Mouse (Mus musculus) testis, adult 2 months (tissue): ENCODE results near the gene Hsd17b6. TPM values are rescaled to one million over a fixed set of nuclear protein-coding genes. Genes with fewer than 3 reads are reported as not detected.
A peak's percentile ranks its signal among the peaks of the same experiment; 100 is the strongest.

Experiments
- H3K27ac ChIP-seq: fragments of 200-500 bp; 2 replicates; pipeline ENCODE4 v1.5.1; 2012; ENCODE audit warnings: low read depth, low read length; ENCODE audit not compliant: control insufficient read depth, insufficient read depth
- H3K27me3 ChIP-seq: fragments of 200-500 bp; 2 replicates; pipeline ENCODE4 v1.6.1; 2012; ENCODE audit warnings: mild to moderate bottlenecking, low read length, moderate library complexity; ENCODE audit not compliant: control insufficient read depth, insufficient read depth
- H3K36me3 ChIP-seq: fragments of 200-500 bp; 2 replicates; pipeline ENCODE4 v1.6.1; 2012; ENCODE audit warnings: mild to moderate bottlenecking, low read length; ENCODE audit not compliant: control insufficient read depth, insufficient read depth
- H3K4me1 ChIP-seq: fragments of 200-500 bp; 2 replicates; pipeline ENCODE4 v1.6.1; 2012; ENCODE audit warnings: low read length; ENCODE audit not compliant: control insufficient read depth, insufficient read depth
- H3K4me3 ChIP-seq: fragments of 200-500 bp; 2 replicates; pipeline ENCODE4 v1.5.1; 2012; ENCODE audit warnings: low read depth, mild to moderate bottlenecking, low read length, moderate library complexity, mixed read lengths; ENCODE audit not compliant: control insufficient read depth
- CTCF ChIP-seq: fragments of 200-500 bp; IDR thresholded peaks from 2 replicates; pipeline ENCODE4 v1.5.1; 2012; ENCODE audit warnings: low read depth, mild to moderate bottlenecking, inconsistent platforms, low read length, moderate library complexity; ENCODE audit not compliant: control insufficient read depth, insufficient read depth, insufficient replicate concordance
- POLR2A ChIP-seq: fragments of 200-500 bp; IDR thresholded peaks from 2 replicates; pipeline ENCODE4 v1.6.1; 2012; ENCODE audit warnings: low read depth, mild to moderate bottlenecking, inconsistent platforms, low read length, moderate library complexity; ENCODE audit not compliant: control insufficient read depth
- polyA plus RNA-seq: library from polyadenylated mRNA; depleted of rRNA; stranded (reverse); fragments of >200 nt; gene quantifications from 2 replicates; pipeline ENCODE4 v1.2.3, GENCODE M21; 2012

Gene Hsd17b6
- polyA plus RNA-seq, 1 experiment = not detected

- peak overlapping the region; percentile 97 for H3K4me3 ChIP-seq
- H3K27ac ChIP-seq = no peak overlapping the region
- no peaks in the 10 kb centered on the region; the same call in none of the 2 replicates for H3K36me3 ChIP-seq
- no peak for TF ChIP-seq CTCF
- TF ChIP-seq POLR2A = no peak
- no peaks in the 10 kb centered on the region for H3K27me3 ChIP-seq
- H3K4me1 ChIP-seq = peaks cover 7% of the 10 kb centered on the region
These were observed 29.5 kb upstream of the Hsd17b6 start for GRCm38 (mm10) chr10:128036746-128037425.

GRCm38 (mm10) chr10:128030860-128031259, 23.4 kb upstream of the Hsd17b6 start:
- Histone ChIP-seq H3K4me1 (peaks cover 4% of the 10 kb centered on the region), H3K36me3 (no peaks in the 10 kb centered on the region), H3K27ac (no peak overlapping the region), H3K27me3 (no peaks in the 10 kb centered on the region), H3K4me3 (no peak overlapping the region)
- TF ChIP-seq POLR2A (no peak), CTCF (no peak)

- no peak overlapping the region for H3K27ac ChIP-seq
- H3K4me3 ChIP-seq = no peak overlapping the region
- no peak for TF ChIP-seq CTCF
- TF ChIP-seq POLR2A = no peak
- H3K4me1 ChIP-seq = peaks cover 4% of the 10 kb centered on the region
- H3K27me3 ChIP-seq = no peaks in the 10 kb centered on the region
- H3K36me3 ChIP-seq = no peaks in the 10 kb centered on the region
These were observed 22.5 kb upstream of the Hsd17b6 start for GRCm38 (mm10) chr10:128029931-128030330.

- Histone ChIP-seq H3K36me3 (no peaks in the 10 kb centered on the region), H3K4me3 (no peak overlapping the region), H3K27ac (no peak overlapping the region), H3K4me1 (no peaks in the 10 kb centered on the region), H3K27me3 (no peaks in the 10 kb centered on the region)
- TF ChIP-seq POLR2A (no peak), CTCF (no peak)
These were observed 16.1 kb upstream of the Hsd17b6 start for GRCm38 (mm10) chr10:128023496-128023895.

GRCm38 (mm10) chr10:128022196-128022595, 14.8 kb upstream of the Hsd17b6 start:
- no peaks in the 10 kb centered on the region for H3K27me3 ChIP-seq
- H3K36me3 ChIP-seq = no peaks in the 10 kb centered on the region
- H3K4me1 ChIP-seq = no peaks in the 10 kb centered on the region
- no peak overlapping the region for H3K4me3 ChIP-seq
- H3K27ac ChIP-seq = no peak overlapping the region
- TF ChIP-seq POLR2A (no peak), CTCF (no peak)

GRCm38 (mm10) chr10:128015068-128015934, 7.9 kb upstream of the Hsd17b6 start, which contains the start of gene Prim1:
Gene Prim1 (plus strand): TSS chr10:128015168.
- Histone ChIP-seq H3K4me3 (peak within 1 kb of the TSS; percentile 81), H3K27ac (no peak within 1 kb of the TSS), H3K27me3 (no peaks in the 10 kb centered on the region), H3K36me3 (no peaks in the 10 kb centered on the region), H3K4me1 (peaks cover 2% of the 10 kb centered on the region; the same call in 1 of the 2 replicates)
- TF ChIP-seq CTCF (no peak), POLR2A (no peak)

GRCm38 (mm10) chr10:128009735-128010134, 2.3 kb upstream of the Hsd17b6 start:
- Histone ChIP-seq H3K4me1 (no peaks in the 10 kb centered on the region), H3K27ac (no peak overlapping the region), H3K36me3 (no peaks in the 10 kb centered on the region), H3K4me3 (no peak overlapping the region), H3K27me3 (no peaks in the 10 kb centered on the region)
- TF ChIP-seq CTCF = no peak
- no peak for TF ChIP-seq POLR2A
